Mouse (Mus musculus): ENCODE measurements around the gene Gm49394. TPM values are rescaled to one million over a fixed set of nuclear protein-coding genes. Genes with fewer than 3 reads are reported as not detected.

Gene Gm49394
- not detected in 2 replicates for polyA plus RNA-seq (2015; fragmentation: Nextera tagmentation; extraction: Ambion mirVana)

- Histone ChIP-seq H3K36me3 (no peaks in the 10 kb centered on the region), H3K9me3 (peaks cover 10% of the 10 kb centered on the region; the same call in 1 of the 2 replicates), H3K4me2 (no peak within 1 kb of the TSS), H3K27me3 (peaks cover 28% of the 10 kb centered on the region), H3K4me1 (replicated peaks) (no peaks in the 10 kb centered on the region), H3K4me3 (no peak within 1 kb of the TSS), H3K27ac (no peak within 1 kb of the TSS), H3K9ac (no peak within 1 kb of the TSS)
- no peak for ATAC-seq (ENCODE audit: low FRiP score)
- WGBS: 84% methylated on average over 23 of the region's 23 CpGs
These were observed at the start of gene Gm49394 for GRCm38 (mm10) chr7:142669751-142670625. TSS of gene Gm49394 (minus strand) at chr7:142669942.

GRCm38 (mm10) chr7:142714783-142715498 is 45.2 kb upstream of the Gm49394 start:
- peak overlapping the region; percentile 75 for H3K9ac ChIP-seq
- peak overlapping the region; percentile 59 for H3K4me2 ChIP-seq
- 0 out of 2 replicates have a peak, but pooled peaks have one; percentile 43 for ATAC-seq (ENCODE audit: low FRiP score)
- H3K27ac ChIP-seq: peak overlapping the region; percentile 71; the same call in 1 of the 2 replicates
- H3K9me3 ChIP-seq: no peaks in the 10 kb centered on the region
- WGBS: 10% methylated on average over 8 of the region's 8 CpGs
- 0 out of 2 replicates have a peak, but pooled peaks cover 4% of the 10 kb centered on the region for H3K4me1 ChIP-seq (replicated peaks)
- H3K4me3 ChIP-seq: peak overlapping the region; percentile 35
- no peaks in the 10 kb centered on the region for H3K36me3 ChIP-seq
- no peaks in the 10 kb centered on the region for H3K27me3 ChIP-seq

GRCm38 (mm10) chr7:142706873-142707272 is 37.1 kb upstream of the Gm49394 start:
- no peak overlapping the region for H3K4me3 ChIP-seq
- no peaks in the 10 kb centered on the region for H3K4me1 ChIP-seq (replicated peaks)
- H3K9me3 ChIP-seq: no peaks in the 10 kb centered on the region
- H3K36me3 ChIP-seq: no peaks in the 10 kb centered on the region
- no peak overlapping the region for H3K9ac ChIP-seq
- 72% methylated on average over 2 of the region's 2 CpGs for WGBS
- no peak overlapping the region for H3K27ac ChIP-seq
- no peak overlapping the region for H3K4me2 ChIP-seq
- ATAC-seq (ENCODE audit: low FRiP score): no peak
- no peaks in the 10 kb centered on the region for H3K27me3 ChIP-seq

GRCm38 (mm10) chr7:142699334-142699860 is 29.7 kb upstream of the Gm49394 start:
- no peaks in the 10 kb centered on the region for H3K4me1 ChIP-seq (replicated peaks)
- no peak for ATAC-seq (ENCODE audit: low FRiP score)
- no peak overlapping the region for H3K4me2 ChIP-seq
- H3K27ac ChIP-seq: no peak overlapping the region
- WGBS: 67% methylated on average over 5 of the region's 5 CpGs
- H3K36me3 ChIP-seq: no peaks in the 10 kb centered on the region
- H3K4me3 ChIP-seq: no peak overlapping the region
- no peak overlapping the region for H3K9ac ChIP-seq
- no peaks in the 10 kb centered on the region for H3K9me3 ChIP-seq
- no peaks in the 10 kb centered on the region for H3K27me3 ChIP-seq

- no peaks in the 10 kb centered on the region for H3K36me3 ChIP-seq
- H3K9ac ChIP-seq: no peak overlapping the region
- H3K4me2 ChIP-seq: no peak overlapping the region
- no peak overlapping the region for H3K4me3 ChIP-seq
- no peaks in the 10 kb centered on the region for H3K9me3 ChIP-seq
- no peak overlapping the region for H3K27ac ChIP-seq
- no peaks in the 10 kb centered on the region for H3K4me1 ChIP-seq (replicated peaks)
- H3K27me3 ChIP-seq: no peaks in the 10 kb centered on the region
- ATAC-seq (ENCODE audit: low FRiP score): no peak
- 88% methylated on average over 3 of the region's 3 CpGs for WGBS
These were observed 8.9 kb upstream of the Gm49394 start for GRCm38 (mm10) chr7:142678611-142679010.

GRCm38 (mm10) chr7:142675644-142676043 is 5.9 kb upstream of the Gm49394 start:
- Histone ChIP-seq H3K27ac (no peak overlapping the region), H3K9ac (no peak overlapping the region), H3K4me1 (replicated peaks) (no peaks in the 10 kb centered on the region), H3K4me2 (no peak overlapping the region), H3K9me3 (no peaks in the 10 kb centered on the region), H3K36me3 (no peaks in the 10 kb centered on the region), H3K4me3 (no peak overlapping the region), H3K27me3 (no peaks in the 10 kb centered on the region)
- no peak for ATAC-seq (ENCODE audit: low FRiP score)
- 15% methylated on average over 3 of the region's 3 CpGs for WGBS

GRCm38 (mm10) chr7:142675141-142675540 is 5.4 kb upstream of the Gm49394 start:
- no peak for ATAC-seq (ENCODE audit: low FRiP score)
- Histone ChIP-seq H3K9ac (no peak overlapping the region), H3K27me3 (no peaks in the 10 kb centered on the region), H3K4me3 (no peak overlapping the region), H3K9me3 (peaks cover 4% of the 10 kb centered on the region; the same call in 1 of the 2 replicates), H3K27ac (no peak overlapping the region), H3K4me1 (replicated peaks) (no peaks in the 10 kb centered on the region), H3K36me3 (no peaks in the 10 kb centered on the region), H3K4me2 (no peak overlapping the region)
- WGBS: 70% methylated on average over 6 of the region's 6 CpGs

- Histone ChIP-seq H3K27ac (no peak overlapping the region), H3K4me1 (replicated peaks) (no peaks in the 10 kb centered on the region), H3K9me3 (peaks cover 10% of the 10 kb centered on the region; the same call in 1 of the 2 replicates), H3K4me3 (no peak overlapping the region), H3K9ac (no peak overlapping the region), H3K36me3 (no peaks in the 10 kb centered on the region), H3K27me3 (peaks cover 7% of the 10 kb centered on the region), H3K4me2 (no peak overlapping the region)
- ATAC-seq (ENCODE audit: low FRiP score): no peak
- 9% methylated on average over 4 of the region's 4 CpGs for WGBS
These were observed 2.4 kb upstream of the Gm49394 start for GRCm38 (mm10) chr7:142672120-142672519.

- Histone ChIP-seq H3K4me3 (no peak overlapping the region), H3K27me3 (peaks cover 17% of the 10 kb centered on the region), H3K4me2 (no peak overlapping the region), H3K9me3 (peaks cover 10% of the 10 kb centered on the region; the same call in 1 of the 2 replicates), H3K4me1 (replicated peaks) (no peaks in the 10 kb centered on the region), H3K9ac (no peak overlapping the region), H3K27ac (no peak overlapping the region), H3K36me3 (no peaks in the 10 kb centered on the region)
- ATAC-seq (ENCODE audit: low FRiP score): no peak
- 92% methylated on average over 1 of the region's 1 CpGs for WGBS
These were observed 1.3 kb upstream of the Gm49394 start for GRCm38 (mm10) chr7:142671067-142671466.

- 95% methylated on average over 1 of the region's 1 CpGs for WGBS
These were observed 1.4 kb downstream of the Gm49394 start for GRCm38 (mm10) chr7:142668328-142668727.

GRCm38 (mm10) chr7:142667521-142667920 is 2.2 kb downstream of the Gm49394 start:
- WGBS: 94% methylated on average over 18 of the region's 18 CpGs
- no peak overlapping the region for H3K4me3 ChIP-seq

More at GRCm38 (mm10) chr7:142668328-142668727, 1.4 kb downstream of the Gm49394 start:
- H3K36me3 ChIP-seq: no peaks in the 10 kb centered on the region
- no peak overlapping the region for H3K27ac ChIP-seq
- no peak for ATAC-seq (ENCODE audit: low FRiP score)
- H3K4me2 ChIP-seq: no peak overlapping the region
- peaks cover 10% of the 10 kb centered on the region; the same call in 1 of the 2 replicates for H3K9me3 ChIP-seq
- 0 out of 2 replicates have a peak, but pooled peaks cover 6% of the 10 kb centered on the region for H3K4me1 ChIP-seq (replicated peaks)
- no peak overlapping the region for H3K9ac ChIP-seq
- no peak overlapping the region for H3K4me3 ChIP-seq
- peaks cover 45% of the 10 kb centered on the region for H3K27me3 ChIP-seq

GRCm38 (mm10) chr7:142666659-142667058 is 3.1 kb downstream of the Gm49394 start, which contains the start of gene Igf2:
TSS of gene Igf2 (minus strand) at chr7:142666816.
- no peak within 1 kb of the TSS for H3K4me3 ChIP-seq
- no peak for ATAC-seq (ENCODE audit: low FRiP score)
- H3K9me3 ChIP-seq: peaks cover 10% of the 10 kb centered on the region; the same call in 1 of the 2 replicates
- H3K27ac ChIP-seq: no peak within 1 kb of the TSS
- 58% methylated on average over 2 of the region's 2 CpGs for WGBS
- 0 out of 2 replicates have a peak, but pooled peaks cover 6% of the 10 kb centered on the region for H3K4me1 ChIP-seq (replicated peaks)
- H3K4me2 ChIP-seq: no peak within 1 kb of the TSS
- H3K27me3 ChIP-seq: peaks cover 61% of the 10 kb centered on the region
- H3K9ac ChIP-seq: no peak within 1 kb of the TSS; the same call in 1 of the 2 replicates
- no peaks in the 10 kb centered on the region for H3K36me3 ChIP-seq

More at GRCm38 (mm10) chr7:142667521-142667920, 2.2 kb downstream of the Gm49394 start:
- peaks cover 53% of the 10 kb centered on the region for H3K27me3 ChIP-seq
- H3K36me3 ChIP-seq: no peaks in the 10 kb centered on the region
- H3K27ac ChIP-seq: no peak overlapping the region
- 0 out of 2 replicates have a peak, but pooled peaks cover 6% of the 10 kb centered on the region for H3K4me1 ChIP-seq (replicated peaks)
- no peak overlapping the region for H3K4me2 ChIP-seq
- H3K9me3 ChIP-seq: peaks cover 10% of the 10 kb centered on the region; the same call in 1 of the 2 replicates
- H3K9ac ChIP-seq: no peak overlapping the region; the same call in 1 of the 2 replicates
- no peak for ATAC-seq (ENCODE audit: low FRiP score)

All from hindbrain, embryonic 13.5 days (tissue).